Mouse (Mus musculus): ENCODE measurements around the gene Glipr2. TPM values are rescaled to one million over a fixed set of nuclear protein-coding genes. Genes with fewer than 3 reads are reported as not detected.

The Glipr2 gene
- total RNA-seq, 2 experiments from 2014 or later, result 2.2 to 3.1 TPM

- DNase-seq (ENCODE audit: extremely low spot score in 1 of 2, low spot score in 1 of 2), result no peak
Measured at GRCm38 (mm10) chr4:44004126-44004525, 46.9 kb downstream of the Glipr2 start, which contains the start of gene Clta. Gene Clta (plus strand): TSS chr4:44004452.

- DNase-seq (ENCODE audit: extremely low spot score in 1 of 2, low spot score in 1 of 2), result no peak
Measured at GRCm38 (mm10) chr4:44004623-44005409, 47.6 kb downstream of the Glipr2 start.

- no peak for DNase-seq (ENCODE audit: extremely low spot score in 1 of 2, low spot score in 1 of 2)
Measured at GRCm38 (mm10) chr4:44010176-44010575, 53.0 kb downstream of the Glipr2 start.

GRCm38 (mm10) chr4:44010893-44011292 lies 53.7 kb downstream of the Glipr2 start:
- DNase-seq (ENCODE audit: extremely low spot score in 1 of 2, low spot score in 1 of 2), result no peak

- DNase-seq (ENCODE audit: extremely low spot score in 1 of 2, low spot score in 1 of 2), result no peak
Measured at GRCm38 (mm10) chr4:44011799-44012198, 54.6 kb downstream of the Glipr2 start.

- peak; percentile 71 to 76 for DNase-seq (ENCODE audit: extremely low spot score in 1 of 2, low spot score in 1 of 2)
Measured at GRCm38 (mm10) chr4:44012376-44013367, 55.5 kb downstream of the Glipr2 start.

GRCm38 (mm10) chr4:44013391-44014070 lies 56.3 kb downstream of the Glipr2 start:
- DNase-seq (ENCODE audit: extremely low spot score in 1 of 2, low spot score in 1 of 2), result no peak

- DNase-seq (ENCODE audit: extremely low spot score in 1 of 2, low spot score in 1 of 2), result no peak
Measured at GRCm38 (mm10) chr4:44016071-44016470, 58.9 kb downstream of the Glipr2 start.

- no peak for DNase-seq (ENCODE audit: extremely low spot score in 1 of 2, low spot score in 1 of 2)
Measured at GRCm38 (mm10) chr4:44016791-44017190, 59.6 kb downstream of the Glipr2 start.

GRCm38 (mm10) chr4:44022323-44022722 lies 65.1 kb downstream of the Glipr2 start:
- DNase-seq (ENCODE audit: extremely low spot score in 1 of 2, low spot score in 1 of 2), result no peak

GRCm38 (mm10) chr4:44022766-44023165 lies 65.6 kb downstream of the Glipr2 start:
- DNase-seq (ENCODE audit: extremely low spot score in 1 of 2, low spot score in 1 of 2), result peak in 1 of 2 experiments; percentile 5

- peak in 1 of 2 experiments; percentile 4 for DNase-seq (ENCODE audit: extremely low spot score in 1 of 2, low spot score in 1 of 2)
Measured at GRCm38 (mm10) chr4:44023681-44024080, 66.5 kb downstream of the Glipr2 start.

GRCm38 (mm10) chr4:44024241-44024640 lies 67.0 kb downstream of the Glipr2 start:
- DNase-seq (ENCODE audit: extremely low spot score in 1 of 2, low spot score in 1 of 2), result no peak

GRCm38 (mm10) chr4:44025570-44025969 lies 68.4 kb downstream of the Glipr2 start:
- no peak for DNase-seq (ENCODE audit: extremely low spot score in 1 of 2, low spot score in 1 of 2)

Other genes with a start within 250 kb of the Glipr2 start
- gene Olfr71, start 247.1 kb upstream of the Glipr2 start, total RNA-seq (2021), result not detected
- gene Hrct1, start 230.2 kb upstream of the Glipr2 start, total RNA-seq (2021), result 1 to 10 TPM in 1 of 2 experiments, under 1 TPM in 1; 0.54 to 1.2 TPM
- 1 to 10 TPM in 1 of 2 experiments, under 1 TPM in 1; 0.57 to 1.1 TPM for gene Spaar, start 227.4 kb upstream of the Glipr2 start, total RNA-seq (2021)
- gene Olfr159, start 186.4 kb upstream of the Glipr2 start, total RNA-seq (2021), result not detected
- gene Olfr156, start 133.5 kb upstream of the Glipr2 start, total RNA-seq (2021), result not detected
- not detected for gene Olfr157, start 117.2 kb upstream of the Glipr2 start, total RNA-seq (2021)
- gene Olfr155, start 105.8 kb upstream of the Glipr2 start, total RNA-seq (2021), result not detected
- 1 to 10 TPM; 5.2 to 6.0 TPM for gene Reck, start 81.9 kb upstream of the Glipr2 start, total RNA-seq (2021)
- gene Ccin, start 26.1 kb downstream of the Glipr2 start, total RNA-seq (2021), result not detected
- 100 to 1,000 TPM; 273 to 308 TPM for gene Clta, start 47.1 kb downstream of the Glipr2 start, total RNA-seq (2021)
- 10 to 100 TPM; 46.3 to 47.5 TPM for gene Gne, start 126.8 kb downstream of the Glipr2 start, total RNA-seq (2021)